Mouse (Mus musculus) A20 (cell line): ENCODE data around the gene Cfap74.
A peak's percentile ranks its signal among the peaks of the same experiment; 100 is the strongest.

Source experiments
- DNase-seq: peaks from one replicate; pipeline ENCODE4 v3.0.0-alpha.2; 2011; ENCODE audit warnings: low read depth, low spot score

Cfap74 gene

GRCm38 (mm10) chr4:155409058-155409776, at the start of gene Cfap74:
Gene Cfap74, plus strand, starts transcription at chr4:155409190.
- DNase-seq = peak; percentile 96

GRCm38 (mm10) chr4:155359560-155360464, 49.2 kb upstream of the Cfap74 start:
- no peak for DNase-seq

GRCm38 (mm10) chr4:155360856-155361255, 48.1 kb upstream of the Cfap74 start:
- peak; percentile 70 for DNase-seq

GRCm38 (mm10) chr4:155361303-155361791, 47.6 kb upstream of the Cfap74 start, which contains the start of gene Prkcz:
Gene Prkcz, minus strand, starts transcription at chr4:155361361.
- DNase-seq = peak; percentile 92

- peak; percentile 20 for DNase-seq
These were observed 46.5 kb upstream of the Cfap74 start for GRCm38 (mm10) chr4:155362443-155362842.

GRCm38 (mm10) chr4:155366784-155367183, 42.2 kb upstream of the Cfap74 start:
- DNase-seq = no peak

GRCm38 (mm10) chr4:155367739-155368138, 41.3 kb upstream of the Cfap74 start:
- DNase-seq = peak; percentile 75

GRCm38 (mm10) chr4:155368684-155369083, 40.3 kb upstream of the Cfap74 start:
- DNase-seq = peak; percentile 59

- DNase-seq = no peak
These were observed 38.0 kb upstream of the Cfap74 start for GRCm38 (mm10) chr4:155370737-155371715.

GRCm38 (mm10) chr4:155371797-155372735, 36.9 kb upstream of the Cfap74 start:
- no peak for DNase-seq

GRCm38 (mm10) chr4:155381974-155382373, 27.0 kb upstream of the Cfap74 start:
- DNase-seq = no peak

GRCm38 (mm10) chr4:155382752-155383151, 26.2 kb upstream of the Cfap74 start:
- DNase-seq = no peak

- DNase-seq = no peak
These were observed 25.7 kb upstream of the Cfap74 start for GRCm38 (mm10) chr4:155383326-155383725.

GRCm38 (mm10) chr4:155387166-155387565, 21.8 kb upstream of the Cfap74 start:
- DNase-seq = no peak

- DNase-seq = no peak
These were observed 13.5 kb upstream of the Cfap74 start for GRCm38 (mm10) chr4:155395471-155395870.

GRCm38 (mm10) chr4:155396751-155397150, 12.2 kb upstream of the Cfap74 start:
- DNase-seq = no peak

GRCm38 (mm10) chr4:155397511-155398221, 11.3 kb upstream of the Cfap74 start, which contains the start of gene Gabrd:
Gene Gabrd, minus strand, starts transcription at chr4:155398112.
- DNase-seq = no peak

GRCm38 (mm10) chr4:155398222-155398540, 10.8 kb upstream of the Cfap74 start:
- no peak for DNase-seq

- no peak for DNase-seq
These were observed 7.9 kb upstream of the Cfap74 start for GRCm38 (mm10) chr4:155401121-155401520.
